8 mouse cellular contexts compared by ENCODE assay signal in genomic region chr7:127588901-127589300, GRCm38 (mm10). TPM values are rescaled to one million over a fixed set of nuclear protein-coding genes. Genes with fewer than 3 reads are reported as not detected.
A peak's percentile ranks its signal among the peaks of the same experiment; 100 is the strongest.
DNase-seq lines count a peak whose midpoint lies in the region; ATAC-seq and TF ChIP-seq lines count a peak whose summit lies in the region.

No protein-coding gene starts in this region.

- no peak; the same call in 1 of the 2 replicates for TF ChIP-seq POLR2A in testis, adult 2 months (IDR thresholded peaks at IDR 0.05; ENCODE audit: control insufficient read depth, low read depth, low read length)

- H3K9ac ChIP-seq in limb, embryonic 15.5 days = peak overlapping the region; percentile 89
- H3K9ac ChIP-seq in stomach, embryonic 16.5 days (ENCODE audit: low read length) = peak overlapping the region; percentile 89

- peak overlapping the region; percentile 87 for H3K4me2 ChIP-seq in limb, embryonic 15.5 days
- peak overlapping the region; percentile 78 for H3K4me2 ChIP-seq in stomach, embryonic 16.5 days (ENCODE audit: low read depth, low read length)

- DNase-seq in frontal cortex, postnatal 10 days (ENCODE audit: low spot score in 2 of 2) = no peak
- no peak for DNase-seq in testis, postnatal 14 days (ENCODE audit: low spot score)
- DNase-seq in adrenal gland, postnatal 10 days = no peak

- WGBS in limb, embryonic 15.5 days = 4% methylated on average over 29 of the region's 29 CpGs
- 3% methylated on average over 29 of the region's 29 CpGs for whole genome bisulfite sequencing in stomach, embryonic 16.5 days

- H3K27ac ChIP-seq in testis, adult 2 months (ENCODE audit: control insufficient read depth, insufficient read depth, low read depth, low read length) = peak overlapping the region; percentile 75
- H3K27ac ChIP-seq in limb, embryonic 15.5 days = peak overlapping the region; percentile 58; the same call in 1 of the 2 replicates
- peak overlapping the region; percentile 44; the same call in 1 of the 2 replicates for H3K27ac ChIP-seq in stomach, embryonic 16.5 days (ENCODE audit: low read length)

- 0 out of 2 replicates have a peak, but pooled peaks have one; percentile 12 for ATAC-seq in frontal cortex, adult (ENCODE audit: low TSS enrichment)
- no peak for ATAC-seq in limb, embryonic 15.5 days (ENCODE audit: insufficient number of reproducible peaks, low FRiP score, low TSS enrichment, low read depth)
- ATAC-seq in stomach, embryonic 16.5 days (ENCODE audit: insufficient read depth, low FRiP score) = no peak
- ATAC-seq in megakaryocyte-erythroid progenitor cell, adult 5-6 weeks (replicated peaks; ENCODE audit: low FRiP score, low TSS enrichment, poor library complexity, severe bottlenecking) = no peak; the same call in 1 of the 2 replicates

- TF ChIP-seq CTCF in testis, adult 2 months (IDR thresholded peaks at IDR 0.05; ENCODE audit: control insufficient read depth, insufficient read depth, insufficient replicate concordance, low read depth, low read length) = no peak

- peaks cover 16% of the 10 kb centered on the region for H3K36me3 ChIP-seq in testis, adult 2 months (ENCODE audit: control insufficient read depth, insufficient read depth, low read length)
- peaks cover 55% of the 10 kb centered on the region for H3K36me3 ChIP-seq in limb, embryonic 15.5 days
- H3K36me3 ChIP-seq in stomach, embryonic 16.5 days (ENCODE audit: control insufficient read depth, insufficient read depth, low read length) = peaks cover 9% of the 10 kb centered on the region; the same call in 1 of the 2 replicates

- H3K4me1 ChIP-seq in testis, adult 2 months (ENCODE audit: control insufficient read depth, insufficient read depth, low read length) = peaks cover 14% of the 10 kb centered on the region
- H3K4me1 ChIP-seq in limb, embryonic 15.5 days = peaks cover 17% of the 10 kb centered on the region
- H3K4me1 ChIP-seq in stomach, embryonic 16.5 days (ENCODE audit: control insufficient read depth, insufficient read depth, low read length) = peaks cover 13% of the 10 kb centered on the region

- peak overlapping the region; percentile 92 for H3K4me3 ChIP-seq in testis, adult 2 months (ENCODE audit: control insufficient read depth, low read depth, low read length)
- H3K4me3 ChIP-seq in limb, embryonic 15.5 days = peak overlapping the region; percentile 89
- H3K4me3 ChIP-seq in stomach, embryonic 16.5 days (replicated peaks; ENCODE audit: low read length) = peak overlapping the region; percentile 72

- H3K9me3 ChIP-seq in limb, embryonic 15.5 days = no peaks in the 10 kb centered on the region
- H3K9me3 ChIP-seq in stomach, embryonic 16.5 days (replicated peaks; ENCODE audit: control insufficient read depth, low read length) = no peaks in the 10 kb centered on the region

- no peaks in the 10 kb centered on the region for H3K27me3 ChIP-seq in testis, adult 2 months (ENCODE audit: control insufficient read depth, insufficient read depth, low read length)
- H3K27me3 ChIP-seq in limb, embryonic 15.5 days = no peaks in the 10 kb centered on the region
- no peaks in the 10 kb centered on the region for H3K27me3 ChIP-seq in stomach, embryonic 16.5 days (ENCODE audit: control insufficient read depth, insufficient read depth, low read length)

RNA-seq across cellular contexts. Expression of gene Rnf40, which starts 0.3 kb away (rescaled TPM):
- 56.5 and 63.5 TPM in 2 replicates for polyA plus RNA-seq in testis, adult 2 months (2012; rRNA removed)
- polyA plus RNA-seq in limb, embryonic 15.5 days (2015; fragmentation: Nextera tagmentation; extraction: Ambion mirVana) = 42.9 and 46.1 TPM in 2 replicates
- polyA plus RNA-seq in stomach, embryonic 16.5 days (2015; fragmentation: Nextera tagmentation; extraction: Ambion mirVana) = 41.6 and 41.7 TPM in 2 replicates
- total RNA-seq in adrenal gland, postnatal 10 days (2021) = 10 to 100 TPM; 51.5 to 59.7 TPM
- 45.6 and 48.7 TPM in 2 replicates for total RNA-seq in megakaryocyte-erythroid progenitor cell, adult 5-6 weeks (2014; fragmentation: Nextera tagmentation)
- 35.1 and 37.9 TPM in 2 replicates for total RNA-seq in megakaryocyte-erythroid progenitor cell, adult 5-6 weeks (2017)

RNA-seq across cellular contexts. Expression of gene Ccdc189, which starts 0.5 kb away (rescaled TPM):
- 200 and 220 TPM in 2 replicates for polyA plus RNA-seq in testis, adult 2 months (2012; rRNA removed)
- polyA plus RNA-seq in limb, embryonic 15.5 days (2015; fragmentation: Nextera tagmentation; extraction: Ambion mirVana) = 4.2 and 7.2 TPM in 2 replicates
- 6.3 and 8.1 TPM in 2 replicates for polyA plus RNA-seq in stomach, embryonic 16.5 days (2015; fragmentation: Nextera tagmentation; extraction: Ambion mirVana)
- total RNA-seq in adrenal gland, postnatal 10 days (2021) = 1 to 10 TPM; 8.0 to 9.2 TPM
- total RNA-seq in megakaryocyte-erythroid progenitor cell, adult 5-6 weeks (2014; fragmentation: Nextera tagmentation) = 6.1 TPM in 1 of 2 replicates, not detected in the other
- 0.38 and 6.8 TPM in 2 replicates for total RNA-seq in megakaryocyte-erythroid progenitor cell, adult 5-6 weeks (2017)

RNA-seq across cellular contexts. Expression of gene Phkg2, which starts 15.8 kb away (rescaled TPM):
- polyA plus RNA-seq in testis, adult 2 months (2012; rRNA removed) = 1,776 and 1,820 TPM in 2 replicates
- 39.3 and 41.5 TPM in 2 replicates for polyA plus RNA-seq in limb, embryonic 15.5 days (2015; fragmentation: Nextera tagmentation; extraction: Ambion mirVana)
- 37.6 and 44.1 TPM in 2 replicates for polyA plus RNA-seq in stomach, embryonic 16.5 days (2015; fragmentation: Nextera tagmentation; extraction: Ambion mirVana)
- 10 to 100 TPM; 33.0 to 37.9 TPM for total RNA-seq in adrenal gland, postnatal 10 days (2021)
- total RNA-seq in megakaryocyte-erythroid progenitor cell, adult 5-6 weeks (2014; fragmentation: Nextera tagmentation) = 43.0 and 59.6 TPM in 2 replicates
- total RNA-seq in megakaryocyte-erythroid progenitor cell, adult 5-6 weeks (2017) = 21.1 and 30.5 TPM in 2 replicates

RNA-seq across cellular contexts. Expression of gene Zfp629, which starts 26.7 kb away (rescaled TPM):
- 10.4 and 14.9 TPM in 2 replicates for polyA plus RNA-seq in testis, adult 2 months (2012; rRNA removed)
- 11.5 and 11.7 TPM in 2 replicates for polyA plus RNA-seq in limb, embryonic 15.5 days (2015; fragmentation: Nextera tagmentation; extraction: Ambion mirVana)
- polyA plus RNA-seq in stomach, embryonic 16.5 days (2015; fragmentation: Nextera tagmentation; extraction: Ambion mirVana) = 10.4 and 10.9 TPM in 2 replicates
- 10 to 100 TPM; 18.2 to 30.4 TPM for total RNA-seq in adrenal gland, postnatal 10 days (2021)
- 7.2 and 7.8 TPM in 2 replicates for total RNA-seq in megakaryocyte-erythroid progenitor cell, adult 5-6 weeks (2014; fragmentation: Nextera tagmentation)
- 3.4 and 9.1 TPM in 2 replicates for total RNA-seq in megakaryocyte-erythroid progenitor cell, adult 5-6 weeks (2017)

RNA-seq across cellular contexts. Expression of gene Tmem265, which starts 27.7 kb away (rescaled TPM):
- 4.3 and 4.5 TPM in 2 replicates for polyA plus RNA-seq in testis, adult 2 months (2012; rRNA removed)
- 8.7 and 12.1 TPM in 2 replicates for polyA plus RNA-seq in limb, embryonic 15.5 days (2015; fragmentation: Nextera tagmentation; extraction: Ambion mirVana)
- 10.1 and 14.0 TPM in 2 replicates for polyA plus RNA-seq in stomach, embryonic 16.5 days (2015; fragmentation: Nextera tagmentation; extraction: Ambion mirVana)
- not detected for total RNA-seq in adrenal gland, postnatal 10 days (2021)
- not detected in 2 replicates for total RNA-seq in megakaryocyte-erythroid progenitor cell, adult 5-6 weeks (2014; fragmentation: Nextera tagmentation)
- 3.4 TPM in 1 of 2 replicates, not detected in the other for total RNA-seq in megakaryocyte-erythroid progenitor cell, adult 5-6 weeks (2017)

Comparison
In these comparisons a context has a peak if more than half of its experiments do, and no peak if none do; other contexts are left out.
1. RNA of gene Ccdc189, which starts 0.5 kb away (polyA plus RNA-seq): 200 to 220 TPM in testis, adult 2 months; 6.3 to 8.1 TPM in stomach, embryonic 16.5 days and 4.2 to 7.2 TPM in limb, embryonic 15.5 days; every median in the first group is over 10 times any median in the second.
2. RNA of gene Phkg2, which starts 15.8 kb away (polyA plus RNA-seq): 1,776 to 1,820 TPM in testis, adult 2 months; 39.3 to 41.5 TPM in limb, embryonic 15.5 days and 37.6 to 44.1 TPM in stomach, embryonic 16.5 days; every median in the first group is over 10 times any median in the second.
3. Peak in every context shown above with its lines, with median percentiles within 50 percentile points of each other: H3K27ac ChIP-seq and H3K4me3 ChIP-seq.